Mouse (Mus musculus) telencephalon, adult 2 months (tissue): ENCODE data around the gene Brk1.

ENCODE experiments used
- DNase-seq: peaks from one replicate; pipeline ENCODE4 v3.0.0-alpha.2; 2011; ENCODE audit warnings: low read depth, low spot score

Gene Brk1

GRCm38 (mm10) chr6:113623941-113624751, 19.6 kb downstream of the Brk1 start, which contains the start of gene Vhl:
TSS of gene Vhl (plus strand) at chr6:113623959.
- no peak for DNase-seq

GRCm38 (mm10) chr6:113624989-113625770, 20.6 kb downstream of the Brk1 start:
- DNase-seq = no peak

GRCm38 (mm10) chr6:113630322-113630721, 25.8 kb downstream of the Brk1 start:
- no peak for DNase-seq

GRCm38 (mm10) chr6:113632863-113633262, 28.3 kb downstream of the Brk1 start:
- DNase-seq = no peak

GRCm38 (mm10) chr6:113638302-113639040, 33.9 kb downstream of the Brk1 start, which contains the start of gene Irak2:
TSS of gene Irak2 (plus strand) at chr6:113638467.
- peak; percentile 74 for DNase-seq

GRCm38 (mm10) chr6:113639201-113639600, 34.6 kb downstream of the Brk1 start:
- no peak for DNase-seq

GRCm38 (mm10) chr6:113642605-113643004, 38.0 kb downstream of the Brk1 start:
- no peak for DNase-seq

GRCm38 (mm10) chr6:113643021-113643420, 38.4 kb downstream of the Brk1 start:
- no peak for DNase-seq

- DNase-seq = no peak
Measured at GRCm38 (mm10) chr6:113643967-113644366, 39.4 kb downstream of the Brk1 start.

GRCm38 (mm10) chr6:113644808-113645207, 40.2 kb downstream of the Brk1 start:
- no peak for DNase-seq

- no peak for DNase-seq
Measured at GRCm38 (mm10) chr6:113649346-113650196, 45.0 kb downstream of the Brk1 start.

- DNase-seq = no peak
Measured at GRCm38 (mm10) chr6:113650197-113650640, 45.6 kb downstream of the Brk1 start.

GRCm38 (mm10) chr6:113651626-113652025, 47.1 kb downstream of the Brk1 start:
- no peak for DNase-seq

- no peak for DNase-seq
Measured at GRCm38 (mm10) chr6:113653551-113653950, 49.0 kb downstream of the Brk1 start.

GRCm38 (mm10) chr6:113654102-113654501, 49.5 kb downstream of the Brk1 start:
- DNase-seq = no peak

GRCm38 (mm10) chr6:113654753-113655397, 50.3 kb downstream of the Brk1 start:
- no peak for DNase-seq

- DNase-seq = no peak
Measured at GRCm38 (mm10) chr6:113655475-113655874, 50.9 kb downstream of the Brk1 start.

GRCm38 (mm10) chr6:113656847-113657246, 52.3 kb downstream of the Brk1 start:
- DNase-seq = no peak

- DNase-seq = no peak
Measured at GRCm38 (mm10) chr6:113658226-113658625, 53.7 kb downstream of the Brk1 start.
